Mouse (Mus musculus) frontal cortex, postnatal 14 days (tissue): ENCODE measurements at regions not wholly inside any gene's neighbourhood (a gene's known extent, or its start where the extent isn't known, plus 50 kb on each side); places are given as distances from the start of the nearest gene placed in this dataset.

Source experiments
- DNase-seq, 2 experiments: peaks; one replicate each; pipeline ENCODE4 v3.0.0; 2022; ENCODE audit warnings: low spot score in 2 of 2

GRCm38 (mm10) chr9:85134900-85135299, 177.7 kb upstream of the Gm11114 start:
- no peak for DNase-seq

- no peak for DNase-seq
Measured at GRCm38 (mm10) chr9:85136715-85137582, 175.6 kb upstream of the Gm11114 start.

- DNase-seq, result no peak
Measured at GRCm38 (mm10) chr9:85139891-85140290, 172.7 kb upstream of the Gm11114 start.

- no peak for DNase-seq
Measured at GRCm38 (mm10) chr9:85144363-85144762, 168.2 kb upstream of the Gm11114 start.

GRCm38 (mm10) chr9:85165632-85166031, 146.9 kb upstream of the Gm11114 start:
- DNase-seq, result no peak

- no peak for DNase-seq
Measured at GRCm38 (mm10) chr9:85167243-85167642, 145.3 kb upstream of the Gm11114 start.

- no peak for DNase-seq
Measured at GRCm38 (mm10) chr9:85174431-85174830, 138.1 kb upstream of the Gm11114 start.

GRCm38 (mm10) chr9:85201202-85201601, 111.4 kb upstream of the Gm11114 start:
- DNase-seq, result no peak

GRCm38 (mm10) chr9:85224870-85225269, 87.7 kb upstream of the Gm11114 start:
- DNase-seq, result no peak
